Mouse (Mus musculus) liver, embryonic 15.5 days (tissue): Measurements from ENCODE around the gene Rex1bd. TPM values are rescaled to one million over a fixed set of nuclear protein-coding genes. Genes with fewer than 3 reads are reported as not detected.

Experiments used
- ATAC-seq: fragments of 200-750 bp; cut with Nextera tagmentation; 2 replicates; pipeline ENCODE4 v1.8.0; 2017; ENCODE audit warnings: moderate number of reproducible peaks, mild to moderate bottlenecking, moderate library complexity; ENCODE audit not compliant: insufficient read depth
- H3K27ac ChIP-seq: fragments of 300-500 bp; sonication (generic); replicated peaks from 2 replicates; pipeline ENCODE4 v1.5.1; 2015; ENCODE audit warnings: mild to moderate bottlenecking, inconsistent platforms
- H3K27me3 ChIP-seq: fragments of 300-500 bp; sonication (generic); 2 replicates; pipeline ENCODE4 v1.6.1; 2015; ENCODE audit warnings: mild to moderate bottlenecking, inconsistent platforms
- H3K36me3 ChIP-seq: fragments of 300-500 bp; sonication (generic); replicated peaks from 2 replicates; pipeline ENCODE4 v1.6.1; 2015; ENCODE audit warnings: moderate library complexity, mild to moderate bottlenecking, inconsistent platforms
- H3K4me1 ChIP-seq: fragments of 300-500 bp; sonication (generic); replicated peaks from 2 replicates; pipeline ENCODE4 v1.6.1; 2015; ENCODE audit warnings: inconsistent platforms
- H3K4me2 ChIP-seq: fragments of 300-500 bp; sonication (generic); 2 replicates; pipeline ENCODE4 v1.6.1; 2015; ENCODE audit warnings: moderate library complexity, mild to moderate bottlenecking, inconsistent platforms
- H3K4me3 ChIP-seq: fragments of 300-500 bp; sonication (generic); replicated peaks from 2 replicates; pipeline ENCODE4 v1.5.1; 2015; ENCODE audit warnings: mild to moderate bottlenecking, inconsistent platforms
- H3K9ac ChIP-seq: fragments of 300-500 bp; sonication (generic); 2 replicates; pipeline ENCODE4 v1.6.1; 2015; ENCODE audit warnings: moderate library complexity, mild to moderate bottlenecking, inconsistent platforms
- H3K9me3 ChIP-seq: fragments of 300-500 bp; sonication (generic); replicated peaks from 2 replicates; pipeline ENCODE4 v1.6.1; 2016; ENCODE audit warnings: inconsistent platforms
- WGBS: fragments of 180-500 bp; shearing (Covaris S2); methylation state at CpG from one replicate; pipeline ENCODE4 v1.1.7; 2015; ENCODE audit warnings: mixed read lengths; ENCODE audit not compliant: insufficient replicate concordance; 5-methylcytosine and 5-hydroxymethylcytosine counted together
- polyA plus RNA-seq: library from polyadenylated mRNA; unstranded; fragments of >200 nt; fragmentation: Nextera tagmentation; extraction: Ambion mirVana; gene quantifications from 2 replicates; pipeline ENCODE4 v1.2.1, GENCODE M21; 2015

Gene Rex1bd
- polyA plus RNA-seq, 1 experiment from 2014 or later: 60.5 TPM

DNA sequence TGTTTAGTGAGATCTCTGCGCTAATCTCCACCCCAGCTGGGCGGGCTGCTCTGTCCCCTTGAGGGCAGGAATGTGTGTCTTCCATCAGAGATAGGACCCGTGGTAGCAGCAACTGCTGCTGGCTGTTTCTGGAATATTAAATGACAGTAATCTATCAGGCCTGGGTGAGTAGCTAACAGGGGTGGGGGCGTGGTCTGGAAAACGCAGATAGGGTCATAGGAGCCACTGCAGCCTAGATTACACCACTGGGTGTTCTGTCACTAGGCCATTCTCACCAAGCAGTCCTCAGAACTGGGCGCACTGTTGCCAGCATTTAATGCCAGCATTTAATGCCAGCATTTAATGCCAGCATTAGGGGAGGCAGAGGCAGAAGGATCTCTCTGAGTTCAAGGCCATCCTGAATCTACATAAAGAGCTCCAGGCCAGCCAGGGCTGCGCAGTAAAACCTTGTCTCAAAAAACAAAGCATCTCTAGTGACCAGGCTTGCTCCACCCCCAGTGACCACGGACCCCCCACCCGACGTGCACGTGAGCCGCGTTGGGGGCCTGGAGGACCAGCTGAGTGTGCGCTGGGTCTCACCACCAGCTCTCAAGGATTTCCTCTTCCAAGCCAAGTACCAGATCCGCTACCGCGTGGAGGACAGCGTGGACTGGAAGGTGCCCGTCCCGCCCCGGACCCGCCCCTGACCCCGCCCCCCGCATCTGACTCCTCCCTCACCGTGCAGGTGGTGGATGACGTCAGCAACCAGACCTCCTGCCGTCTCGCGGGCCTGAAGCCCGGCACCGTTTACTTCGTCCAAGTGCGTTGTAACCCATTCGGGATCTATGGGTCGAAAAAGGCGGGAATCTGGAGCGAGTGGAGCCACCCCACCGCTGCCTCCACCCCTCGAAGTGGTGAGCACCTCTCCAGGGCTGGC, 5.9 kb downstream of the Rex1bd start:
- Histone ChIP-seq H3K9ac (peak overlapping the region; percentile 25; the same call in 1 of the 2 replicates), H3K36me3 (peaks cover 8% of the 10 kb centered on the region; the same call in 1 of the 2 replicates), H3K27me3 (peaks cover 85% of the 10 kb centered on the region), H3K27ac (peak overlapping the region; percentile 72), H3K9me3 (no peaks in the 10 kb centered on the region), H3K4me2 (peak overlapping the region; percentile 77), H3K4me3 (peak overlapping the region; percentile 49), H3K4me1 (peaks cover 70% of the 10 kb centered on the region)
- peak; percentile 78 for ATAC-seq
- 3% methylated on average over 39 of the region's 39 CpGs for WGBS

DNA sequence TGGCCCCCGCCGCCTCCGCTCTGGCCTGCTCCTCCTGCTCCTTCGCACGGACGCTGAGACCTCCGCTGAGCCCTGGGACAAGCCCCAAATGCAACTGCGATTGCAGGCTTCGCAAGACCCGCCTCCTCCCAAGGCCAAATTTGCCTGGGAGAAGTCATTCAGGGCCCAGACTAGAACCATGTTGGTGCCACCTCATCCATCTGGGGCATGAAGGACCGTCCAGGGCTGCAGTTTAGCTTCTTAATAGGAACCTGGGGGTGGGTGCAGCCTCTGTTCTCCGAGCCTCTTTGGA, 10.8 kb downstream of the Rex1bd start:
- Histone ChIP-seq H3K9me3 (no peaks in the 10 kb centered on the region), H3K27ac (no peak overlapping the region), H3K4me2 (no peak overlapping the region), H3K9ac (no peak overlapping the region), H3K36me3 (no peaks in the 10 kb centered on the region), H3K4me1 (peaks cover 35% of the 10 kb centered on the region), H3K4me3 (no peak overlapping the region), H3K27me3 (peaks cover 100% of the 10 kb centered on the region)
- WGBS: 9% methylated on average over 12 of the region's 12 CpGs
- no peak for ATAC-seq

DNA sequence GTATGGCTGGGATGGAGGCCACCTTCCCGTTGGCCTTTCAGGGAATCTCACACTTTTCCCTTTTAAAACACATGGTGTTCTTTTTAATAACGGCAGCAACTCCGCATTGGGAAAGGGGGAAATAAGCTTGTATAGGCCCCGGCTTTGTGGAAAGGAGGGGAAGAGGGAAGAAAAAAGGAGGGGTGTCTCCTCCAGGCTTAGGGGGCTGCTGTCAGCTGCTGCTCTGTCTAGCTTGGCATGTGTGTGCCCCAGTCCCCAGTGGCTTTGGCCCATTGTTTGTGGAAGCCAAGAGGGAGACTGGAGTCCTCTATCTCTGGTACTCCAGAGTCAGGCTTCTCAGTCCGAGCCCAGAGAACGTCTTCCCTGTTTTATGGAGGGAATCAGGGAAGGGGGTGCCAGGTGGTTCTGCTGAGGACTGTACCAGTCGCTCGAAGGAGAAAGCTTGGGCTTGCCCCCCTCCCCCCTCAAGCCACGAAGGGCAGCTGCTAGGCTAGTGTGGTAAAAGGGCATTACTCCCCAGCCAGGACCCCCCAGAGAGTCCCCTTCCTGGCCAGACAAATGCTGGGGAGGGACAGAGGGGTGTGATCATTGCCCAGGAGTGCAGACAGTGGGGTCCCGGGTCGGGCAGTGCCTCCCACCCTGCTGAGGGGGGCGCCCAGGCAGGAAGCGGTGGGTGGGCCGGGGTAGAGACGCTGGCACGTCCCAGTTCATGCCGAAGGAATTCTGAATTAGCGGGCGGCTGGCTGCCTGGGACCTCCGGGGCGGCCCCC, 11.4 kb downstream of the Rex1bd start:
- Histone ChIP-seq H3K4me1 (peaks cover 29% of the 10 kb centered on the region), H3K9ac (no peak overlapping the region), H3K27me3 (peaks cover 100% of the 10 kb centered on the region), H3K4me3 (no peak overlapping the region), H3K36me3 (no peaks in the 10 kb centered on the region), H3K4me2 (no peak overlapping the region), H3K27ac (no peak overlapping the region), H3K9me3 (no peaks in the 10 kb centered on the region)
- no peak for ATAC-seq
- 7% methylated on average over 21 of the region's 21 CpGs for WGBS

DNA sequence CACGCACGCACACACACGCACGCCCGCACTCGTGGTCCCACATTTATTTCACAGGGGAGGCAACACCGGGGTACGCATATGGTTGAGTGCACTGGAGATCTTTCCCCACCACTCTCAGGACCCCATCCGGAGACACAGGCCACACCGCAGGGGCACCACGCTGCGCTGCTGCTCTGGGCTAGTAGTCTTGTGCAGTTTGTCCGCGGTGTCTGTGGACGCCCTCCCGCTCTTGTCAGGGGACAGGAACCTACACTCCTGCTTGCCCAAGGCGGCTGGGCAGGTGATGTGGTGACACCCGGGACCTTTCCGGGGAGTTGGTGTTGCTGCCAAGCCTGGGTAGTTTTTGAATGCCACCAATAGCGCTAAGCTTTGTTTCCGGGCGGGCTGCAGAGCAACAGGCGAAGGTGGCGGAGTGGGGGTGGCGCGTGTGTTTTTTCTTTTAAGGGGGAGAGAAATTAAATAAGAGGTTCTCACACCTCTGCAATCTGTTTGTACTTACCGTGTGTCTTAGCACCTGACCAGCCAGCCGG, 12.1 kb downstream of the Rex1bd start:
- ATAC-seq: no peak
- H3K9ac ChIP-seq: no peak overlapping the region
- peaks cover 100% of the 10 kb centered on the region for H3K27me3 ChIP-seq
- H3K36me3 ChIP-seq: no peaks in the 10 kb centered on the region
- no peak overlapping the region for H3K27ac ChIP-seq
- H3K4me3 ChIP-seq: no peak overlapping the region
- no peaks in the 10 kb centered on the region for H3K9me3 ChIP-seq
- H3K4me2 ChIP-seq: no peak overlapping the region
- 6% methylated on average over 28 of the region's 28 CpGs for WGBS
- H3K4me1 ChIP-seq: peaks cover 25% of the 10 kb centered on the region

DNA sequence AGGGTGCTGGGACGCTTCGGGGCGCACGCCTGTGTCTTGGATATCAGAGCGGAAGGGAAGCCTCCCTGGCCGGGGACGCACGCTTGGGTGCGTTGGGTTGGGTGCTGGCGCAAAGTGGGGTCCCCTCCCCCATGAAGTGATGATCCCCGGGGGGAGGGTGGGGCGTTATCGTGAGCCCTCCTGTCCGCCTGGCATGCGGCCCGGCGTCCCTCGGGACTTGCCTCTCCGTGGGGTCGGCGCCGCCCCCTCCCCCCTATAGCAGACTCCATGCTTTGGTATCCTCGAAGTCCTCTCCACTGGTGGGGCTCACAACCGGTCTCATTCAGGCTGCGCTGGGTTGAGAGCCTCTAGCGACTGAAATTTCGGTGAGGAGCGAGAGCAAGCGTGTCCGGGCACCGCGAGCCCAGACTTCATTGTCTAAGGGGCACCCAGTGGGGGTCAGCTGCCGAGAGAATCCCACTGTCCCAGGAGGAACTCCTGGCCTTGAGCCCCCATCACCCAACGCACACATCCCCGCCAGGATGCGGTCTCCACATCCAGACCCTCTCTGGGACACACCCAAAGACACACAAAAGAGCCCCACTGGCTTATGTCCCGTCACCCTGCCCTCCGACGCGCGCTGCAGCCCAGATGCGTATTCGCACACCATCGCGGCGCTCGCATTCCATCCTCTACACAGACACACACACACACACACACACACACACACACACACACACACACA, 12.7 kb downstream of the Rex1bd start:
- Histone ChIP-seq H3K9me3 (no peaks in the 10 kb centered on the region), H3K4me3 (no peak overlapping the region; the same call in 1 of the 2 replicates), H3K9ac (no peak overlapping the region), H3K4me2 (no peak overlapping the region; the same call in 1 of the 2 replicates), H3K36me3 (no peaks in the 10 kb centered on the region), H3K27ac (no peak overlapping the region), H3K27me3 (peaks cover 100% of the 10 kb centered on the region), H3K4me1 (peaks cover 24% of the 10 kb centered on the region)
- WGBS: 2% methylated on average over 47 of the region's 47 CpGs
- ATAC-seq: no peak

DNA sequence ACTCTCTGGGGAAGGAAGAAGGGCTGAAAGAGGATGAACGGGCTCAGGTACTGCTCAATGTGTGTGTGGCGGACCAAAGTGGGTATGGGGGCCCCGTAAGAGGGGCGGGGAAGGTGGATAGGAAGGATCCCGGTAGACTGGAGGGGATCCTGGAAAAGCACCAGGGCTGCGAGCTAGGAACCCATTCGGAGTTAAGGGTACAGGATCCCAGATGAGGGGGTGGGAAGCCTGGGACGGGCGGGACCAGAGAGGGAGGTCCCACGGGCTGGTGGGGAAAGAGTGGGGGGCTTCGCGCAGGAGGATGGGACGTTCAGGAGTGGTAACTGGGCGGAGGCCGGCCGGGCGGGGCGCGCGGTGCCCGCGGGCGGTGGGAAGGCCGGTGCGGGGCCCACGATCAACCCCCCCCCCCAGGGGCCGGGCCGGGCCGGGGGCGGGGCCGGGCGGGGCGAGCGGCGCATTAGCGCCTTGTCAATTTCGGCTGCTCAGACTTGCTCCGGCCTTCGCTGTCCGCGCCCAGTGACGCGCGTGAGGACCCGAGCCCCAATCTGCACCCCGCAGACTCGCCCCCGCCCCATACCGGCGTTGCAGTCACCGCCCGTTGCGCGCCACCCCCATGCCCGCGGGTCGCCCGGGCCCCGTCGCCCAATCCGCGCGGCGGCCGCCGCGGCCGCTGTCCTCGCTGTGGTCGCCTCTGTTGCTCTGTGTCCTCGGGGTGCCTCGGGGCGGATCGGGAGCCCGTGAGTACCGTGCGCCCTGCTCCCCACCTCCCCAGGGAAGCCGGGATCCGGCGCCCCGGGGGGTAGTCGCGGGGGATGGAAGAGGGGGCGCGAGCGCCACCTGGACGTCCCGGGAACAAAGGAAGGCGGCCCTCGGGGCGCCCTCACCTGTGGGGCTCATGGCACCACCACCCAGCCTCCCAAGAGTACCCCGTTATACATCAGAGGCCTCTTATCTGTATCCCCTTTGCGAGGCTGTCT, 13.6 kb downstream of the Rex1bd start, which contains the start of gene Crlf1:
Gene Crlf1, plus strand, starts transcription at position 495 of the 977 bp plus-strand sequence.
- H3K27ac ChIP-seq: no peak within 1 kb of the TSS
- peaks cover 100% of the 10 kb centered on the region for H3K27me3 ChIP-seq
- H3K4me2 ChIP-seq: peak within 1 kb of the TSS; percentile 57
- H3K4me3 ChIP-seq: peak within 1 kb of the TSS; percentile 35
- H3K9ac ChIP-seq: no peak within 1 kb of the TSS
- WGBS: under 1% methylated on average over 77 of the region's 93 CpGs
- peaks cover 29% of the 10 kb centered on the region for H3K4me1 ChIP-seq
- no peaks in the 10 kb centered on the region for H3K36me3 ChIP-seq
- no peak for ATAC-seq
- H3K9me3 ChIP-seq: no peaks in the 10 kb centered on the region

DNA sequence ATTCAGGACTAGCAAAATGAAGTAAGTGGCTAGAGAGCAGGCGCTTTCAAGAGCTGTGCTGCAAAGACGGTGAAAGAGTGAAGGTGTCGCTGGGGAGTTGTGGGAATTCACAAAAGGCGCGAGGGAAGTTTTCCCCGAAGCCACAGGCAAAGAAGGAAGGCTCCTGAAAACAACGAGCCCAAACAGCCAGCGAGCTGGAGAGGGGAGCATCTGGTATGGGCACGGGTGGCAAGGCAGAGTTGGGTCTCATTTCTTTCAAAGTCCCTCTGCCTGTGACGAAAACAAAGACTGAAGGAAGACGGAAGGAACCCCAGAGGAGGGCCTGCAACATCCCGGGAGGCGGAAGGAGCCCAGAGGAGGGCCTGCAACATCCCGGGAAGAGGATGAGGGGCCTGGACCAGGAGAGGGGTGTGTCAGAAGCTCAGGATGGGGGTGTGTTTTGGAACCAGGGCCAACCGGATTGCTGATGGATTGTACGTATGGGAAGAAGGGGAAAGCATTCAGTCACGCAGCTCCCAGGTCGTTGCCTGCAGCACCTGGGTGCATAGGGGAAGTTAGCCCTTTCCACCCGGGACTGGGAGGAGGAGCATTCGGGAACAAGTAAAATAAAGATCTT, 15.6 kb downstream of the Rex1bd start:
- ATAC-seq: no peak
- Histone ChIP-seq H3K9ac (no peak overlapping the region), H3K4me1 (peaks cover 30% of the 10 kb centered on the region), H3K4me2 (no peak overlapping the region), H3K9me3 (no peaks in the 10 kb centered on the region), H3K4me3 (no peak overlapping the region), H3K27ac (no peak overlapping the region), H3K27me3 (peaks cover 100% of the 10 kb centered on the region), H3K36me3 (no peaks in the 10 kb centered on the region)
- 7% methylated on average over 20 of the region's 20 CpGs for WGBS

DNA sequence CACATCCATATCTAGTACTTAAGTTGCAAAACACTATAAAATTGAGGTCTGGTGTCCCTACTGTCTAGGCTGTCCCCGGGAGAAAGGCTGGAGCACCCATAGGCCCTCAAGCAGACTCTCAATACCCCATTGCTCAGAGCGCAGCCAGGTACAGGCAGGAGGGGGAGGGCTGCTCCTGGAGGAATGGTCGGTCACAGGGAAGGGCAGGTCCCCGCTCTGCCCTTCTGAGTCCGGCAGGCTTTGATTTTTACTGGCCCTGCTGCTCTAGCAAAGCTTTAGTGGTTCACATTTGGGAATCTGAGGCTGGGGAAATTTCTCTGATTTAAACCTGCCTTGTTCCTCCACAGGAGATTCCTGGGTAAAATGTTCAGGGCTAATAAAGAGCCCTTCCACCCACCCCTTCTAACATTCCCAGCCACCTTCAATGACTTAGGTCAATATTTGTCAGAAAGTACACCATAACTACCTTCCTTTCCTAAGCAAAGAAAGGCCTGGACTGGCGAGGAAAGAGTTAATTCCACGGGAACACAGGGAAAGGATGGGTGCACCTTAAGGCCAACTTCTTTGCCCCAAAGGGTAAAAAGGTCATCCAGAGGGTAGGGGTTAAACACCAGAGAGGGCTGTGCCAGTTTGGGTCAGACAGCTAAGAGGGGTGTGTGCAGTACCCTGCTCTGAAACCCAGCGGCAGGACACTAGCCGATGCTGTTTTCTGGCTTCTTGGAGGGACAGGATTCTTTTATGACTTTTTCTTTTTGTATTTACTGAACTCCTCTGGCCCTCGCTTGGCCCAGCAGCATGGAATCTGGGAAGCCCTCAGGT, 16.3 kb downstream of the Rex1bd start:
- Histone ChIP-seq H3K36me3 (no peaks in the 10 kb centered on the region), H3K9ac (no peak overlapping the region), H3K27me3 (peaks cover 100% of the 10 kb centered on the region), H3K9me3 (no peaks in the 10 kb centered on the region), H3K4me3 (no peak overlapping the region), H3K27ac (no peak overlapping the region), H3K4me2 (no peak overlapping the region), H3K4me1 (peaks cover 30% of the 10 kb centered on the region)
- 19% methylated on average over 10 of the region's 10 CpGs for WGBS
- ATAC-seq: no peak

DNA sequence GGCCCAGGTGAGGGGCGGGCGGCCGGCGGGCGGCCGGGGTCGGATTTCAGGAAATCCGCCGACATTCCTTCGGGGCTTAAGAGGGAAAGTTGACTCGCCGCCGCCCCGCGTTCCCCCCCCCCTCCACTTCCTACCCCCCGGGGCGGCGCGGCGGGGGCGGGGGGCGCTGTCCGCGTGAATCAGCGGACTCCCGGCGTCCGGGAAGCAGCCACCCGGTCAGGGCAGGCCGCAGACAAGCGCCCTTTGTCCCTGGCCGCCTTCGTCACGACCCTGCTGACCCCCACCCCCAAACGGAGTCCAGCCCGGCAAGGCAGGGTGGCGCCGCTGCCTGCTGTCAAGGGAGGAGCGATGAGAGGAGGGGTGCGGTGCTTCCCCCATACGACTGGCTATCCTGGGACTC, 17.0 kb downstream of the Rex1bd start:
- 3% methylated on average over 35 of the region's 41 CpGs for WGBS
- Histone ChIP-seq H3K27ac (no peak overlapping the region), H3K4me1 (peaks cover 30% of the 10 kb centered on the region), H3K36me3 (no peaks in the 10 kb centered on the region), H3K4me2 (peak overlapping the region; percentile 49), H3K4me3 (peak overlapping the region; percentile 25), H3K9ac (no peak overlapping the region), H3K27me3 (peaks cover 100% of the 10 kb centered on the region), H3K9me3 (no peaks in the 10 kb centered on the region)
- no peak for ATAC-seq
